Mouse (Mus musculus): ENCODE measurements around the gene Tubgcp4. TPM values are rescaled to one million over a fixed set of nuclear protein-coding genes. Genes with fewer than 3 reads are reported as not detected.

Gene Tubgcp4
- polyA plus RNA-seq, 1 experiment from 2014 or later, result 67.8 TPM

- WGBS, result 81% methylated on average over 16 of the region's 16 CpGs
- Histone ChIP-seq H3K9me3 (ENCODE audit: control insufficient read depth, low read length) (peaks cover 6% of the 10 kb centered on the region; the same call in 1 of the 2 replicates), H3K27me3 (ENCODE audit: control insufficient read depth, insufficient read depth, low read length) (no peaks in the 10 kb centered on the region), H3K27ac (ENCODE audit: low read depth, low read length) (0 out of 2 replicates have a peak overlapping the region, but pooled peaks have one; percentile 96), H3K9ac (ENCODE audit: low read length) (peak overlapping the region; percentile 85), H3K4me3 (ENCODE audit: low read depth, low read length) (peak overlapping the region; percentile 67), H3K4me1 (ENCODE audit: control insufficient read depth, insufficient read depth, low read length) (peaks cover 17% of the 10 kb centered on the region), H3K36me3 (ENCODE audit: control insufficient read depth, insufficient read depth, low read length) (peaks cover 13% of the 10 kb centered on the region), H3K4me2 (peak overlapping the region; percentile 95)
- DNase-seq (ENCODE audit: low spot score, missing footprints), result peak; percentile 87
- no peak for ATAC-seq (ENCODE audit: low FRiP score)
Measured at GRCm38 (mm10) chr2:121141216-121142035, 29.0 kb upstream of the Tubgcp4 start.

DNA sequence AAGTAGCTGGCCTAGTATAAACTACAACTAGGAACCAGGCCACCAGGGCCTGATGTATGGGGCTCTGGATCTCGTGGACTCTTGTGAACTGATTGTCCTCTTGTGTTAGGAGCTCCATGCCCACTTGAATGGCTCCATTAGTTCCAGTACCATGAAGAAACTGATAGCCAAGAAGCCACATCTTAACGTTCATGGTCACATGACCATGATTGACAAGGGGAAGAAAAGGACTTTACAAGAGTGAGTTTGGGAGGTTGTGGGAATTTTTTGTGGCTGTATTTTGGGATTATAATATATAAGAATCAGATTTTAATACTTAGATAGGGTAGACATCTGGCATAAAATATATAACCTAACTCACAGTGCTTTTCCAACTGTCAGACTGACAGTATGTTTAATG, 28.0 kb upstream of the Tubgcp4 start:
- Histone ChIP-seq H3K4me1 (ENCODE audit: control insufficient read depth, insufficient read depth, low read length) (peaks cover 17% of the 10 kb centered on the region), H3K27me3 (ENCODE audit: control insufficient read depth, insufficient read depth, low read length) (no peaks in the 10 kb centered on the region), H3K36me3 (ENCODE audit: control insufficient read depth, insufficient read depth, low read length) (peaks cover 15% of the 10 kb centered on the region), H3K9me3 (ENCODE audit: control insufficient read depth, low read length) (peaks cover 6% of the 10 kb centered on the region; the same call in 1 of the 2 replicates), H3K9ac (ENCODE audit: low read length) (no peak overlapping the region), H3K27ac (ENCODE audit: low read depth, low read length) (no peak overlapping the region), H3K4me2 (no peak overlapping the region), H3K4me3 (ENCODE audit: low read depth, low read length) (no peak overlapping the region)
- DNase-seq (ENCODE audit: low spot score, missing footprints), result no peak
- ATAC-seq (ENCODE audit: low FRiP score), result no peak
- 55% methylated on average over 2 of the region's 2 CpGs for WGBS

- no peaks in the 10 kb centered on the region for H3K9me3 ChIP-seq (ENCODE audit: control insufficient read depth, low read length)
- H3K36me3 ChIP-seq (ENCODE audit: control insufficient read depth, insufficient read depth, low read length), result peaks cover 5% of the 10 kb centered on the region
- no peaks in the 10 kb centered on the region for H3K4me1 ChIP-seq (ENCODE audit: control insufficient read depth, insufficient read depth, low read length)
- 90% methylated on average over 5 of the region's 5 CpGs for WGBS
- no peak overlapping the region for H3K4me3 ChIP-seq (ENCODE audit: low read depth, low read length)
- DNase-seq (ENCODE audit: low spot score, missing footprints) (no peak), ATAC-seq (ENCODE audit: low FRiP score) (no peak)
- H3K4me2 ChIP-seq, result no peak overlapping the region
- no peaks in the 10 kb centered on the region for H3K27me3 ChIP-seq (ENCODE audit: control insufficient read depth, insufficient read depth, low read length)
- H3K27ac ChIP-seq (ENCODE audit: low read depth, low read length), result no peak overlapping the region
- H3K9ac ChIP-seq (ENCODE audit: low read length), result no peak overlapping the region
Measured at GRCm38 (mm10) chr2:121149679-121150078, 20.8 kb upstream of the Tubgcp4 start.

GRCm38 (mm10) chr2:121153100-121153499, 17.4 kb upstream of the Tubgcp4 start:
- H3K4me3 ChIP-seq (ENCODE audit: low read depth, low read length), result no peak overlapping the region
- H3K36me3 ChIP-seq (ENCODE audit: control insufficient read depth, insufficient read depth, low read length), result peaks cover 7% of the 10 kb centered on the region
- no peak overlapping the region for H3K4me2 ChIP-seq
- no peaks in the 10 kb centered on the region for H3K27me3 ChIP-seq (ENCODE audit: control insufficient read depth, insufficient read depth, low read length)
- no peaks in the 10 kb centered on the region for H3K4me1 ChIP-seq (ENCODE audit: control insufficient read depth, insufficient read depth, low read length)
- ATAC-seq (ENCODE audit: low FRiP score) (no peak), DNase-seq (ENCODE audit: low spot score, missing footprints) (no peak)
- WGBS, result 84% methylated on average over 3 of the region's 3 CpGs
- no peaks in the 10 kb centered on the region for H3K9me3 ChIP-seq (ENCODE audit: control insufficient read depth, low read length)
- H3K9ac ChIP-seq (ENCODE audit: low read length), result no peak overlapping the region
- H3K27ac ChIP-seq (ENCODE audit: low read depth, low read length), result no peak overlapping the region

DNA sequence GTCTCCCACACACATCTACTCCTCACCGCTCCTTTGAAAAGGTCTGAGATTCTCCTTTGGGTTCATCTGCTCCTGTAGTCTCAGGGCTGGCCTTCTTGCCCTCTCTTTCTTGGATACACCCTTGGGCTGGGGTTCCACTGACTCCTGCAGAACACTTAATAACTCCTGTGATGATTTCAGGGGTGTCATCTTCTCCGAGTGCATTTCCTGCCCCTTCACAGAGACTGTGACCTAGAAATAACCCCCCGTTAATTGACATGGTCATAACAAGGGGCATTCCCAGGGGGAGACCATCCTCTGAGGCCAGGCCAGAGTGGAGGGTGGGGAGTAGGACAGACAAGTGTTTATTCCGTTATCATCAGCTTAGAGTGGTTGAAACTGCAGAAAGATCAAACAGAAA, 1.3 kb upstream of the Tubgcp4 start:
- ATAC-seq (ENCODE audit: low FRiP score) (no peak), DNase-seq (ENCODE audit: low spot score, missing footprints) (no peak)
- Histone ChIP-seq H3K9me3 (ENCODE audit: control insufficient read depth, low read length) (no peaks in the 10 kb centered on the region), H3K9ac (ENCODE audit: low read length) (peak overlapping the region; percentile 84), H3K4me2 (peak overlapping the region; percentile 82), H3K27me3 (ENCODE audit: control insufficient read depth, insufficient read depth, low read length) (no peaks in the 10 kb centered on the region), H3K27ac (ENCODE audit: low read depth, low read length) (no peak overlapping the region), H3K36me3 (ENCODE audit: control insufficient read depth, insufficient read depth, low read length) (peaks cover 6% of the 10 kb centered on the region), H3K4me1 (ENCODE audit: control insufficient read depth, insufficient read depth, low read length) (peaks cover 20% of the 10 kb centered on the region), H3K4me3 (ENCODE audit: low read depth, low read length) (peak overlapping the region; percentile 72; the same call in 1 of the 2 replicates)
- WGBS, result 75% methylated on average over 4 of the region's 4 CpGs

DNA sequence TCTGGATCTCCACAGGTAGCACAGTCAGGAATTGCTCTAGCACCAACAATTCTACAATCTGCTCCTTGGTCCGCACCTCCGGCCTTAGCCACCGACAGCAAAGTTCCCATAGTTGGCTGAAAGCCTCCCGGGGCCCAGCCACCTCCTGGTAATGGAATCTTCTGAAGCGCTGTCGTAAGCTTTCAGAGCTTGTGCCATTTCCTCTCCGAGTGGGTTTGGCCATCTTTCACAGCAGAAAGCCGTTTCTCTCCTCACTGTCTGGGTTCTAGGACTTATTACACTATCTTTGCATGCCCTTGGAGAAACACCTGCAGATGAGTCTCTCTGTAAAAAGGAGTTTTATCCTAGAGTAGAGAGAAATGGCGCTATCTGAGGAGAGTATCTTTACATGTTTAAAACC, 552 bp upstream of the Tubgcp4 start:
- peak; percentile 88 for DNase-seq (ENCODE audit: low spot score, missing footprints)

DNA sequence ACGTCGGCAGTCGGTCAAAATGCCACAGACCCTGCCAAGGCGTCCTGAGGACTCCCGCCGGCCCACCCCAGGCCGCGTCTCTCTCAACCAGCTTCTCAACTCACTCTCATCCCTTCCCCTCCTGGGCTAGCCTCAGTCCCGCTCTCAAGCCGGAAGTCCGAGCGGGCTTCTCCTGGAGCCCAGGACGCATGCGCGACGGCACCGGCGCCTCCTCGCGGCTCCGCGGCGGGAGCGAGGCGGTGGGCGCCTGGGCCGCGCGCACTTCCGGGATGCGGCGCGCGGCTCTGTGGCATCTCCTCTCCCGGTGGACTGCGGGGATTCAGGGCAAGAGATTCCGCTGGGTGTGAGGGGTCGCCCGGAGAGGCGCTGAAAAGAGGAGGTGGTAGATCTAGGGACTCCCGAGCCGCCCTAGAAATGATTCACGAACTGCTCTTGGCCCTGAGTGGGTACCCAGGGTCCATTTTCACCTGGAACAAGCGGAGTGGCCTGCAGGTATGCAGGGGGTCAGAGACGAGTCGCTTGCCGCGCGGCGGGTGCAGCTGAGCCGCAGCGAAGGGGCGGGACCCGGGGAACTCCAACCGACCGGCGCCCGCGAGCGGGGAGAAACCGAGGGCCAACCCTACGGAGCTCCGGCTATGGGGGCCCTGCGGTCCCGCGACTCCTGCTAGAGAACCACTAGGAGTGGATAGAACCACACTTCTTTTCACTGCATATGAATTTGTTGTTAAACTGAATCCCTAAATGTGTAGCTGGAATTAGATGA, 707 bp downstream of the Tubgcp4 start, which contains the start of gene Zscan29:
TSS of gene Zscan29 (minus strand) at position 146 of the 763 bp plus-strand sequence.
- peak within 1 kb of the TSS; percentile 64; the same call in 1 of the 2 replicates for H3K27ac ChIP-seq (ENCODE audit: low read depth, low read length)
- H3K9me3 ChIP-seq (ENCODE audit: control insufficient read depth, low read length), result no peaks in the 10 kb centered on the region
- peak; percentile 99 for DNase-seq (ENCODE audit: low spot score, missing footprints)
- peak; percentile 98 for ATAC-seq (ENCODE audit: low FRiP score)
- H3K4me1 ChIP-seq (ENCODE audit: control insufficient read depth, insufficient read depth, low read length), result peaks cover 20% of the 10 kb centered on the region
- H3K4me3 ChIP-seq (ENCODE audit: low read depth, low read length), result peak within 1 kb of the TSS; percentile 72
- H3K9ac ChIP-seq (ENCODE audit: low read length), result peak within 1 kb of the TSS; percentile 84
- H3K36me3 ChIP-seq (ENCODE audit: control insufficient read depth, insufficient read depth, low read length), result peaks cover 3% of the 10 kb centered on the region
- WGBS, result under 1% methylated on average over 65 of the region's 66 CpGs
- no peaks in the 10 kb centered on the region for H3K27me3 ChIP-seq (ENCODE audit: control insufficient read depth, insufficient read depth, low read length)
- H3K4me2 ChIP-seq, result peak within 1 kb of the TSS; percentile 82

More for the DNA sequence above, 552 bp upstream of the Tubgcp4 start:
- H3K27me3 ChIP-seq (ENCODE audit: control insufficient read depth, insufficient read depth, low read length), result no peaks in the 10 kb centered on the region
- no peak overlapping the region for H3K27ac ChIP-seq (ENCODE audit: low read depth, low read length)
- H3K36me3 ChIP-seq (ENCODE audit: control insufficient read depth, insufficient read depth, low read length), result peaks cover 6% of the 10 kb centered on the region
- peaks cover 20% of the 10 kb centered on the region for H3K4me1 ChIP-seq (ENCODE audit: control insufficient read depth, insufficient read depth, low read length)
- H3K4me2 ChIP-seq, result peak overlapping the region; percentile 82
- WGBS, result 9% methylated on average over 9 of the region's 9 CpGs
- ATAC-seq (ENCODE audit: low FRiP score), result no peak
- no peaks in the 10 kb centered on the region for H3K9me3 ChIP-seq (ENCODE audit: control insufficient read depth, low read length)
- peak overlapping the region; percentile 72 for H3K4me3 ChIP-seq (ENCODE audit: low read depth, low read length)
- peak overlapping the region; percentile 84 for H3K9ac ChIP-seq (ENCODE audit: low read length)

GRCm38 (mm10) chr2:121178828-121179479, 8.5 kb downstream of the Tubgcp4 start:
- Histone ChIP-seq H3K4me1 (ENCODE audit: control insufficient read depth, insufficient read depth, low read length) (no peaks in the 10 kb centered on the region), H3K36me3 (ENCODE audit: control insufficient read depth, insufficient read depth, low read length) (peaks cover 13% of the 10 kb centered on the region), H3K4me2 (no peak overlapping the region), H3K27me3 (ENCODE audit: control insufficient read depth, insufficient read depth, low read length) (no peaks in the 10 kb centered on the region), H3K9me3 (ENCODE audit: control insufficient read depth, low read length) (no peaks in the 10 kb centered on the region), H3K4me3 (ENCODE audit: low read depth, low read length) (no peak overlapping the region), H3K9ac (ENCODE audit: low read length) (no peak overlapping the region), H3K27ac (ENCODE audit: low read depth, low read length) (no peak overlapping the region)
- WGBS, result 88% methylated on average over 3 of the region's 3 CpGs
- ATAC-seq (ENCODE audit: low FRiP score) (no peak), DNase-seq (ENCODE audit: low spot score, missing footprints) (no peak)
